Mouse (Mus musculus) liver, embryonic 15.5 days (tissue): ENCODE measurements at regions not wholly inside any gene's neighbourhood (a gene's known extent, or its start where the extent isn't known, plus 50 kb on each side); places are given as distances from the start of the nearest gene placed in this dataset.

Experiments
- ATAC-seq: fragments of 200-750 bp; cut with Nextera tagmentation; 2 replicates; pipeline ENCODE4 v1.8.0; 2017; ENCODE audit warnings: moderate number of reproducible peaks, mild to moderate bottlenecking, moderate library complexity; ENCODE audit not compliant: insufficient read depth
- H3K27ac ChIP-seq: fragments of 300-500 bp; sonication (generic); replicated peaks from 2 replicates; pipeline ENCODE4 v1.5.1; 2015; ENCODE audit warnings: mild to moderate bottlenecking, inconsistent platforms
- H3K27me3 ChIP-seq: fragments of 300-500 bp; sonication (generic); 2 replicates; pipeline ENCODE4 v1.6.1; 2015; ENCODE audit warnings: mild to moderate bottlenecking, inconsistent platforms
- H3K36me3 ChIP-seq: fragments of 300-500 bp; sonication (generic); replicated peaks from 2 replicates; pipeline ENCODE4 v1.6.1; 2015; ENCODE audit warnings: moderate library complexity, mild to moderate bottlenecking, inconsistent platforms
- H3K4me1 ChIP-seq: fragments of 300-500 bp; sonication (generic); replicated peaks from 2 replicates; pipeline ENCODE4 v1.6.1; 2015; ENCODE audit warnings: inconsistent platforms
- H3K4me2 ChIP-seq: fragments of 300-500 bp; sonication (generic); 2 replicates; pipeline ENCODE4 v1.6.1; 2015; ENCODE audit warnings: moderate library complexity, mild to moderate bottlenecking, inconsistent platforms
- H3K4me3 ChIP-seq: fragments of 300-500 bp; sonication (generic); replicated peaks from 2 replicates; pipeline ENCODE4 v1.5.1; 2015; ENCODE audit warnings: mild to moderate bottlenecking, inconsistent platforms
- H3K9ac ChIP-seq: fragments of 300-500 bp; sonication (generic); 2 replicates; pipeline ENCODE4 v1.6.1; 2015; ENCODE audit warnings: moderate library complexity, mild to moderate bottlenecking, inconsistent platforms
- H3K9me3 ChIP-seq: fragments of 300-500 bp; sonication (generic); replicated peaks from 2 replicates; pipeline ENCODE4 v1.6.1; 2016; ENCODE audit warnings: inconsistent platforms
- WGBS: fragments of 180-500 bp; shearing (Covaris S2); methylation state at CpG from one replicate; pipeline ENCODE4 v1.1.7; 2015; ENCODE audit warnings: mixed read lengths; ENCODE audit not compliant: insufficient replicate concordance; 5-methylcytosine and 5-hydroxymethylcytosine counted together

GRCm38 (mm10) chr9:61144685-61145318, 227.4 kb upstream of the Tle3 start:
- 55% methylated on average over 11 of the region's 11 CpGs for WGBS
- Histone ChIP-seq H3K9me3 (no peaks in the 10 kb centered on the region), H3K27me3 (no peaks in the 10 kb centered on the region), H3K9ac (no peak overlapping the region), H3K4me1 (no peaks in the 10 kb centered on the region), H3K4me2 (no peak overlapping the region), H3K4me3 (no peak overlapping the region), H3K27ac (no peak overlapping the region), H3K36me3 (no peaks in the 10 kb centered on the region)
- no peak for ATAC-seq

DNA sequence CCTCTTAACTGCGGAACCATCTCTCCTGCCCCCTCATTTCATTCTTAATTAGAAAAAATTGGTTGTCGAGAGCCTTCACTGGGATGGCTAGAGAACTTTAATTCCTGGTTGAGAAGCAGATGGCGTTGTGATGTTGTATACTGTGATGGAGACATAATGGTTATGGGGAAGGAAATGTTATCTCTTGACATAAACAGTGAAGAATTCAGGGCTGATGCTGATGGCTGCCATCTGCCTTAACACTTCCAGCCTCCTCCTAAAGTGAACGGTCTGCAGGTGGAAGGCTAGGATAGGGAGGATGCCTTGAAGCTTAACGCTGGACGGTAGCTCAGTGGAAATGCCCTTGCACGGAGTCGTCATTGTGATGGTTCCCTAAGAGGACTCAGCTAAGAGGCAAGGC, 226.4 kb upstream of the Tle3 start:
- no peaks in the 10 kb centered on the region for H3K36me3 ChIP-seq
- H3K9me3 ChIP-seq = no peaks in the 10 kb centered on the region
- no peak overlapping the region for H3K9ac ChIP-seq
- H3K27ac ChIP-seq = no peak overlapping the region
- H3K4me2 ChIP-seq = no peak overlapping the region
- ATAC-seq = no peak
- no peaks in the 10 kb centered on the region for H3K4me1 ChIP-seq
- 73% methylated on average over 8 of the region's 8 CpGs for WGBS
- no peaks in the 10 kb centered on the region for H3K27me3 ChIP-seq
- no peak overlapping the region for H3K4me3 ChIP-seq

GRCm38 (mm10) chr9:61151201-61151600, 221.0 kb upstream of the Tle3 start:
- Histone ChIP-seq H3K9me3 (no peaks in the 10 kb centered on the region), H3K36me3 (no peaks in the 10 kb centered on the region), H3K27me3 (no peaks in the 10 kb centered on the region), H3K9ac (no peak overlapping the region), H3K4me1 (no peaks in the 10 kb centered on the region), H3K4me2 (no peak overlapping the region), H3K4me3 (no peak overlapping the region), H3K27ac (no peak overlapping the region)
- no peak for ATAC-seq
- 56% methylated on average over 4 of the region's 4 CpGs for WGBS

DNA sequence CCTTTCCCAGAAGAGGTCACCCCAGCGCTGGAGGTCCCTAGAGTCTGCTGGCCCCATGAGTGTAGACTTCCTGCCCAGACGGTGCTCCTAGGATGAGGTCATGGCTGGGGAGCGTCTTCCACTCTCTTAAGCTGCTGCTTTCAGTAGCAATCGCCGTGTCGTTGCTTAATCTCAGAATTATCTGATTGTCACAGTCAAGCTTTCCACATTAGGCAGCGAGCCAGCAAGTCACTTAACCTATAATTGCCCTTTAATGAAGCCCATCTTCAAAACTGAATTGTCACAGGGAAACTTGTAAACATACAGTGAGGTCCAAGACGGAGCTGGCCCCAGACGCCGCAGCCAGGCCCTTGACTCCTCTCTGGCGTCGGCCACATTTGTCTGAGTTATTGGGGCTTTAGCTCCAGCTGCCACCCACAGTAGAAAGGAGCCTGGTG, 220.2 kb upstream of the Tle3 start:
- Histone ChIP-seq H3K36me3 (no peaks in the 10 kb centered on the region), H3K27me3 (no peaks in the 10 kb centered on the region), H3K4me2 (no peak overlapping the region), H3K9ac (no peak overlapping the region), H3K27ac (no peak overlapping the region), H3K9me3 (no peaks in the 10 kb centered on the region), H3K4me3 (no peak overlapping the region), H3K4me1 (no peaks in the 10 kb centered on the region)
- WGBS = 50% methylated on average over 12 of the region's 12 CpGs
- ATAC-seq = no peak

GRCm38 (mm10) chr9:61154721-61155120, 217.4 kb upstream of the Tle3 start:
- 54% methylated on average over 6 of the region's 6 CpGs for WGBS
- Histone ChIP-seq H3K27me3 (no peaks in the 10 kb centered on the region), H3K4me1 (no peaks in the 10 kb centered on the region), H3K4me3 (no peak overlapping the region), H3K9ac (no peak overlapping the region), H3K27ac (no peak overlapping the region), H3K4me2 (no peak overlapping the region), H3K36me3 (no peaks in the 10 kb centered on the region), H3K9me3 (no peaks in the 10 kb centered on the region)
- no peak for ATAC-seq

DNA sequence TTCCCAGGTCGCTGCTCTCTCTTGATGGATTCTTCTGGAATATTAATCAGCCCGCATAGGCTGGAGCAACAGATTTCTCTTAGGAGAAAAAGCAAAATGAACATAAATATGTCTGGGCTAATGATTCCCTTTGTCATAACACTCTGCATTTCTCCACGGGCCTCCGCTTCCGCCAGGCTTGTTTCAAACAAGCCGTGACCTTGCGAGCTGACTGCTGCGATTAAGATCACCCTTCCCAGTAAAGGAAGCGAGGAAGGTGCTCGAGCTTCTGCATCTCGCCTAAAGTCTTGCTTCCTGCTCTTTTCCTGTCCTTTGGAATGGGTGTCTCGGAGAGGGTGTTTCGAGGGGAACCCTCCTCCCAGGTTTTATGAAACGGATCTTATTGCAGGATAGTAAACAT, 216.3 kb upstream of the Tle3 start:
- Histone ChIP-seq H3K4me3 (no peak overlapping the region), H3K27ac (no peak overlapping the region), H3K4me2 (no peak overlapping the region), H3K4me1 (no peaks in the 10 kb centered on the region), H3K9ac (no peak overlapping the region), H3K36me3 (no peaks in the 10 kb centered on the region), H3K9me3 (no peaks in the 10 kb centered on the region), H3K27me3 (no peaks in the 10 kb centered on the region)
- ATAC-seq = no peak
- WGBS = 59% methylated on average over 14 of the region's 14 CpGs

DNA sequence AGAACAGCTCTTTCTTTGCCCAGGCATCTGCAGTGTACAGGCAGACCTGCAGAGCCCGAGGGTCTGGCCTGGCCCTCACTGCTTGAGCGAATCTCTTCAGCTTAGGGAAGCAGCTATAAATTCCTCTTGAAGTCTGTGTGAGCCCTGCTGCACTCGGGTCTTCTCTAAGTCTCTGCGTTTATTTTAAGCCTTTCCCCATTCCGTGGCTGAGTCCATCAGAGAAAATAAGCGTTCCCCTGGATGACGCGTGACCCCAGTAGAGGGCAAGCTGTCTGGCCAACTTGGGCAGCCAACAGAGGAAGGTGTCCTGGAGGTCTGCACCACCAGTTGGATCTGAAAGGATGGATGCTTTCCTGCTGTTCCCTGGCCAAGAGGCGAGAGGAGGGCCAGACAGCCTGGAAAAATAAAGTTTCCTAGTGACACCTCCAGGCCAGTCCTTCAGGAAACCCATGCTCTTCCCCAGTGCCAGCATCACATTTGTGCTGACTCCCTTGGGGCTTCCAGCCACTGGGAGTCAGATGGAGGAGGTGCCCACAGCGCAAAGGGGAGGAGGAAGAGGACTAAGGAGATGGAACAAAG, 213.9 kb upstream of the Tle3 start:
- no peak for ATAC-seq
- Histone ChIP-seq H3K4me1 (no peaks in the 10 kb centered on the region), H3K9ac (no peak overlapping the region), H3K9me3 (no peaks in the 10 kb centered on the region), H3K36me3 (no peaks in the 10 kb centered on the region), H3K27ac (no peak overlapping the region), H3K4me3 (no peak overlapping the region), H3K4me2 (no peak overlapping the region), H3K27me3 (no peaks in the 10 kb centered on the region)
- 43% methylated on average over 10 of the region's 10 CpGs for WGBS

GRCm38 (mm10) chr9:61159159-61159558, 213.0 kb upstream of the Tle3 start:
- H3K4me1 ChIP-seq = no peaks in the 10 kb centered on the region
- H3K9me3 ChIP-seq = no peaks in the 10 kb centered on the region
- no peak overlapping the region for H3K4me2 ChIP-seq
- no peaks in the 10 kb centered on the region for H3K36me3 ChIP-seq
- H3K27me3 ChIP-seq = no peaks in the 10 kb centered on the region
- no peak overlapping the region for H3K4me3 ChIP-seq
- H3K27ac ChIP-seq = no peak overlapping the region
- H3K9ac ChIP-seq = no peak overlapping the region
- ATAC-seq = no peak
- WGBS = 71% methylated on average over 2 of the region's 2 CpGs

DNA sequence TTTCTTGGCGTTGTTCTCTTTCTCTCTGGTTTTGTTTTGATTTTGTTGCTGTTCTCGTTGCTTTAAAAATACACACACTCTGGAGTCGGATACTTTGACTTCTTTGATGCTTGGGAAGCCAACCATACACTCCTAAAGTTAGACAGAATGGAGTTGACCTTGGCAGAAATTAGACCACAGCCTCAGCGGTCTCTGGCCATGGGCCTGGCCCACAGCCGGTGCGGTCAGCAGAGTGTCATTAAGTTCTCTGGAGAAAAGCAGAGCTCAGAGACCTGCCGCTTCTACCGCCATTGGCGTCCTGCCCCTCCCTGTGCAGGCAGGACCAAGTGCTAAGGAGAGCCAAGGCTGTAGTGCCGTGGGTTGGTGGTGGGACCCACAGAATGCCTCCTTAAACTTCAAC, 212.6 kb upstream of the Tle3 start:
- no peak for ATAC-seq
- no peak overlapping the region for H3K27ac ChIP-seq
- H3K4me3 ChIP-seq = no peak overlapping the region
- no peak overlapping the region for H3K9ac ChIP-seq
- H3K27me3 ChIP-seq = no peaks in the 10 kb centered on the region
- no peak overlapping the region for H3K4me2 ChIP-seq
- H3K9me3 ChIP-seq = no peaks in the 10 kb centered on the region
- WGBS = 70% methylated on average over 10 of the region's 10 CpGs
- no peaks in the 10 kb centered on the region for H3K36me3 ChIP-seq
- no peaks in the 10 kb centered on the region for H3K4me1 ChIP-seq

DNA sequence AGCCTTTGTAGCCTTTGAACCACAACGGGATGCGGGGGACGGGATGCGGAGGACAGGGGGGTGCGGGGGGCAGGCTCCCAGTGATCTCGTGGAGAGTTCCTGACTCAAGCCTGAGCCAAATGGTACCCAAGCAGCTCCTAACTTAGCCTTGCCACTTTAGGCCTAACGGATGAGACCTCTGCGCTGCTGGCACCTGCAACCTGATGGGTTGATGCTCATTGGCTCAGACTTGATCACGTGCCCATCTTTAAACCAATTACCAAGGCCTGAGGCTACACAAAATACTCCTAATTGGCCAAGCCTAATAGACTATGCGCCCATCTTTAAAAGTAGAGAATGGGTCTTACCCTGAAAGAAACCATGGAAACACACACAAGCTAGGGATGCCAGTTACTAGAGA, 209.3 kb upstream of the Tle3 start:
- H3K36me3 ChIP-seq = no peaks in the 10 kb centered on the region
- H3K4me2 ChIP-seq = no peak overlapping the region
- H3K27me3 ChIP-seq = no peaks in the 10 kb centered on the region
- no peak overlapping the region for H3K27ac ChIP-seq
- ATAC-seq = no peak
- no peaks in the 10 kb centered on the region for H3K4me1 ChIP-seq
- H3K9ac ChIP-seq = no peak overlapping the region
- no peak overlapping the region for H3K4me3 ChIP-seq
- WGBS = 74% methylated on average over 10 of the region's 10 CpGs
- no peaks in the 10 kb centered on the region for H3K9me3 ChIP-seq

DNA sequence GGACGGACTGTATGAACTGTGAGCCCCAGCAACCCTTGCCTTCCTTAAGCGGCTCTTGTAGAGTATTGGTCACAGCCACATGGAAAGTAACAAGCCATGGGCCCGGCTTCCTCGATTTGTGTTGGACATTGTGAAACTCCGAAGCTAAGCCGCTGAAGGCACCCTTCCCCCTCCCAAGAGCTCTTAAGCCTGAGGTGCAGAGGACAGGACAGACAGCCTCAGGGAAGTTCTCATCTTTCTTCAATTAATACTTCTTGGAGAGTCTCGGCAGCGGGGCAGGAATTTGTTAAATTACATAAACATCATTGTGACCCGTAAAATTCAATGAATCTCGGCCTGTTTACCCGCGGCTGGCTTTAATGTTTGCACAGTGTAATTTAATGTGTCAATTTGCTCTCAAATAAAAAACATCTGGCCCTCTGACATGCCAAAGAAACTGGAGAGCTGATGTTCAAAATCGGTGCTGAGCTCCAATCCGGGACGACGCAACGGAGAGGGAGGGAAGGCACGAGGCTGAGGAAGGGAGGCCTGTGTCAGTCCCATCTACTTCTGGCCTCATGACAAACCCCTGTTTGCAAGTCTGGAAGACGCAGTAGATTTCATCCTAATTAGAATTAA, 208.4 kb upstream of the Tle3 start:
- H3K9ac ChIP-seq = no peak overlapping the region
- no peak overlapping the region for H3K4me2 ChIP-seq
- no peaks in the 10 kb centered on the region for H3K4me1 ChIP-seq
- H3K36me3 ChIP-seq = no peaks in the 10 kb centered on the region
- H3K9me3 ChIP-seq = no peaks in the 10 kb centered on the region
- no peak for ATAC-seq
- H3K27ac ChIP-seq = no peak overlapping the region
- 71% methylated on average over 19 of the region's 19 CpGs for WGBS
- no peak overlapping the region for H3K4me3 ChIP-seq
- no peaks in the 10 kb centered on the region for H3K27me3 ChIP-seq
